Mouse (Mus musculus) heart, postnatal 4 days (tissue): ENCODE data around the gene Cenpp. TPM values are rescaled to one million over a fixed set of nuclear protein-coding genes. Genes with fewer than 3 reads are reported as not detected.

Source experiments
- DNase-seq: peaks from one replicate; pipeline ENCODE4 v3.0.0; 2021
- total RNA-seq, 2 experiments: library from RNA; stranded (reverse); gene quantifications; 2 replicates each; pipeline ENCODE4 v1.2.3; 2021

Gene Cenpp
- total RNA-seq, 2 experiments from 2014 or later = 16.1 to 17.0 TPM

DNA sequence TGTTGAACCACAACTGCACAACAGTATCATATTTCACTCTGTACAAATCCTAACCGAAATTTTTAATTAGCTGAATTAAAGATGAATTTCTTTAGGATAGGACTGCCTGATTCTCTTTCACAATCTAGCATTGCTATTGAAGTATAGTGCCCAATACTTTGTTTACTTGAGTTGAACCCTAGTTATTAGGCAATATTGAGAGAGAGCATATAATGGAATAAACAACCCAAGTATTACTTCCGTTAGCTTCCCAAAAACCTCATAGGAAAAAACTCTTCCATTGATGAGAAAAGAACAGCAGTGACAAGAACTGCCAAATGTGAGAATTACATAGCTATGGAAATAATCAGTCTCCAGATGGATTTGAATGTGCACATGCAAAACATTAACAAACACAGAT, 126.3 kb downstream of the Cenpp start:
- no peak for DNase-seq

DNA sequence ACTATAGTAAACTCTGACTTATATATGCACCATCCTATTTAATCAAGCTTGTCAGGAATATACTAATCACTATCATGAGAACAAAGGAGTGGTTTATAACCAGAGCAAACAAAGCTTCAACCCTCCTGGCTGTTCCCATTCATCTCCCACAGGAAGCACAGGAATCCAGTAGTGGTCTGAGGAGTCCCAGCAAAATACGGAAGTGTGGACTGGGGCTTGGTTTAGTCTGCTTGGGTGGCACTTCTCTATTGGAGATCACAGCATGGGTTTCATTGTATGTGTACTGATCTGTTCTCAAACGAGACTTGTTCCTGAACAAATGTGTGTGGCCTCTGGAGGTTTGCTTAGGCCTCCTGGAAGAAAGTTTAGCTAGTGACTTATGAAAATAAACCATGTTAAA, 133.8 kb downstream of the Cenpp start:
- DNase-seq = no peak

DNA sequence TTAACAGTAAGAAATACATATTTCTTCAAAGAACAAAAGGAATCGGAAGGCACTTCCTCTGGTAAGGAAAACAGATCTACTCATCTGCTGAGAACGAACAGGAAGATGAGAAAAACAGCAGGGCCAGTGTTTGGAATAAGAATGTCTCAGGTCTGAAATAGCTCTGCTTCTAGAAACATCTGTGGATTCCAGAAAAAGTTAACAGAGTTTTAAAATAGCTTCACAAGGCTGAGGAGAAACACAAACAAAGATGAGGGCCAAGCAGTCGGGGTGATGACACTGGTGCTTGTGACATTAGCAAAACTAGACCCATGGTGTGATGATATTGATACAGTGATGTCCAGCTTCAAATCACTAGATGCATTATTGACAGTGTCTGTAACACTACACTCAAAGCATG, 145.4 kb downstream of the Cenpp start:
- no peak for DNase-seq

DNA sequence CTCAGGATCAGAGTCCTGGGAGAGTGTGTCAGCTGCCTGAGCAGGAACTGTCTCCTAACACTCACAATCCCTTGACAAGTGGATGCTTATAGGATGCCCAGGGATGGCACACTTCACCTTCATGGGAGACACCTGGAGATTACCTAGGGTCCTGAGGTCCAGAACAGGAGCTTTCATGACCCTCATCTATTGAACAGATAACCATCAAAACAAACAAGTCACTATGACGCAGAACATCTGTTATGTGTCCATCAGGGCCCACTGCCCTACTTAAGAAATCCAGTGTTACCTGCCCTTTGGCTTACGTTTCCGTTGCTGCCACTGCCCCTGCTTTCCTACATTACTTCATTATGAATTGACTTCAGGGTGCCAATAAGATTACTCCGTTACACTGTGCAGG, 146.8 kb downstream of the Cenpp start:
- DNase-seq = no peak

DNA sequence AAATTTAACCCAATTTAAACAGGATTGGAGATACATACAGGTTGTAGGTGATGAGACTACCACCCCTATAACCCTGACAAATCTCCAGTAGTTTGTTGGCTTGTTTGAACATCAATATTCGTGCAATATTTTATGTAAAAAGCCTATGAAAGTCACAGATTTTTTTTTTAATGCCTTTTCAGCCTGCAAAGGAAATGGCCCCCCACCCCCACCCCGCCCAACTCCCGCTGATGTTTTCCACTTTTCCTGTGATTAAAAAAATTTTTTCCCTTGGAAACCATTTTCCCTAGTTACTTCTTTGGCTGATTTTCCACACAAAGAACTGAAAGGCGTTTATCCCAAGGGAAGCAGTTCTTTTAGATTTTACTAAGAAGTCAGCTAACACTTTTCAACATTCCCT, 148.1 kb downstream of the Cenpp start, which contains the start of gene Ecm2:
TSS of gene Ecm2 (plus strand) at position 301 of the 400 bp plus-strand sequence.
- DNase-seq = no peak

DNA sequence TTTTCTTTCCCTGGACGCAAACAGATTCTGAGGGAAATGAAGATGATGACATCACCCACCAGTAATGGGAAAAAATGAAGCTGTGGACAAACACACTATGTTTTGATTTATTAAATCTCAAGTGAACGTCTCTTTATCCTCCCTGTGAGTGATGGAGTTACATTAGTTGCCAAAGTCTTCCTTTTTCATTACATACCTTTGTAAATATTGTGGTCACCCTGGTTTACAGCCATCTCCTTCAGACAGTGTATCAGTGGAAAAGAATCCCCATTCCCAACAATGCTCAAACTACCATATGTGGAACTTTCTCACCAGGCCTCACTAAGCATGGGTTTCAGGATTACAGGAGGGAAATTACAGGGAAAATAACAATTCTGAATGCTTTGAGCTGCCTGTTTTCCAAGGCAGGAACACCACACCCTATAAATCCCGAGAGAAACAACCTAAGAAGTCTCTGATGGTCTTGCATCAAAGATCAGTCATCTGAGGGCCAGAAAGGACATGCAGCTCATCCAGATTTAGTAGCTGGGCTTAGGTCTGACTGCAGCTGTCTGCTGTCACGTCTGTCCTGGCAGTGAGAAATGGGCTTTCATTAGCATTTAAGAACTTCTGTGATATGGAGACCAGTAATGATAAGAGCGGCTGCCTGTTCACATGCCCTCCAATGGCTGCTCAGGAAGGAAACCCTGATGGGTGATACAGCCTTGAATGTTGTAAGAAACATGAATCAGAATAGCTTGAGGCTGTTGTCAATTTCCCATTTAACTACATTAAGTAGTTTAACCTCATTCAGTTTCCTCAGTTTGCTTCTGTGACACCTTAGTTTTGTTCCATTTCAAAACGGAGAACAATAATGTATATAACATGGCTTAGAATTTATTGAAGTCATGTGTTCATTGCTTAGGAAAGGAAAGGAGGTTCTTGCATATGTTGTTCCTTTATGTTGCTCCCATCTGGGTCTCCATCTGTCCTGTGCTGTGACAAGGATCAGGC, 159.9 kb downstream of the Cenpp start, which contains the start of gene Tes3-ps:
TSS of gene Tes3-ps (plus strand) at position 943 of the 993 bp plus-strand sequence.
- no peak for DNase-seq

DNA sequence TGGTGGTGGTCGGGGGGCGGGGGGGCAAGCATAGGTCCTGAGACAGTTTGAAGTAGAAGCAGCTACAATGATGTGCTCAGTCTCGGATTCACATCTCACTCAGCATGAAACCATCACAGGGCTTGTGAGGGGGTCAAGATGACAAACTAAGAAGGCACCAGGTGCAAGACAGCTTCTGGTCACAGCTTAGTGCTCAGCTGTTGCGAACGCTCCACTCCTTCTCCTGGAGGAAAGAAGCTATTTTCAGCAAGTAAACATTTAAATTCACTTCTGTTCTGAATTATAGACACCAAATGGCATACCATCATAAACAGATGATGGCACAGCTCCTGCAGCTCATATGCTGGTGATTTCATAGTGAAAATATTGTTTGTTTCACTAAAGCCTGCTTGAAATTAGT, 167.2 kb downstream of the Cenpp start:
- DNase-seq = no peak

DNA sequence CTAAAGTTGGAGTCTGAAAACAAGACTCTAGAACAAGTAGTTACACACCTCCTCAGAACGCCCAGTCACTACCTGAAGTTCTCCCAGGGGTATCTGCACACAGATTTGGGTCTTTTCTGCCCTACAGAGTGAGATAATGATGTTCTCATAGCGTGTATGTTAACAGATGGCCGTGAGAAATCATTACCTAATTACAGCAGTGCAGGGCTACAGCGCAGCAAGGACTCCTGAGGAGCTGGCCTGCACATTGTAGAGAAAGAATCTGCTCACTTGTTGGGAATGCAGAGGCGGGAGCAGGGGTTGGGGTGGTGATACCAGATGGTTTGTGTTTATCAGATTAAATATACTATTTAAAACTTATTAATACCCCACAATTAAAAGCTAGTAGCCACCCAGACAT, 172.0 kb downstream of the Cenpp start:
- DNase-seq = peak; percentile 42

DNA sequence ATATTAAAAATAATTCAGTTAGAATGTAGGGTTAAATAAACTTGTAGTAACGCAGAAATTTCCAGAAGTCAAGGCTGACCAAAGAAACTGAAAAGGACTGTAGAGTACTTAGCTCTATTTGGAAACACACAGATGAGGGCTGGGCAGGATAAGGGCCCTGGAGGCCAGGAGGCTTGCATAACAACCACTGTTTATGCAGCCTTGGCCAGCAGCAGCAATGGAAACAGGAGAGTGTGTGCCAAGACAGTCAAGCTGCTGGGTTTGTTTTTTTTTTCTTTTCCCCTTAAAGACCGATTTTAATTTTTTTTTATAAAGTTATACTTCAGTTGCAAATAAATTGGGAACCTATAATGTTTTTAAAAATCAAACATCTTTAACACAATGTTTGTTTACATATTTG, 172.5 kb downstream of the Cenpp start:
- peak; percentile 84 for DNase-seq

DNA sequence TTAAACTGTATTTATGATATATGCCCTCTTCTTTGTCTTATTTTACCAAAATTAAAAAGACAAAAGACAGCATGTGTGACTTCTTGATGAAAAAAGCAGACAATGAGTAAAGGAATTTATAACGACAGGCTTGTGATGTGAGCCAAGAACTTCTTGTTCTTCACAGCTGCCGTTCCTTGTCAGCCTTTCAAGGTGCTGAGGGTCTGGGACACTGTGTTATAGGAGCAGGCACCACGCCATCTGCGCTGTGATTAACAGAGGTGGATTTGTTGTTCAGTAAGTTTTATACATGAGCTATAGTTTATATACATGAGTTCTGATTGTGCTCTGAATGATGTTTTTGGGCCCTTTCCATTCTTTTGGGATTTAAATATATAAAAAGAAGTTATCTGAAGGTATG, 173.2 kb downstream of the Cenpp start:
- DNase-seq = peak; percentile 27

DNA sequence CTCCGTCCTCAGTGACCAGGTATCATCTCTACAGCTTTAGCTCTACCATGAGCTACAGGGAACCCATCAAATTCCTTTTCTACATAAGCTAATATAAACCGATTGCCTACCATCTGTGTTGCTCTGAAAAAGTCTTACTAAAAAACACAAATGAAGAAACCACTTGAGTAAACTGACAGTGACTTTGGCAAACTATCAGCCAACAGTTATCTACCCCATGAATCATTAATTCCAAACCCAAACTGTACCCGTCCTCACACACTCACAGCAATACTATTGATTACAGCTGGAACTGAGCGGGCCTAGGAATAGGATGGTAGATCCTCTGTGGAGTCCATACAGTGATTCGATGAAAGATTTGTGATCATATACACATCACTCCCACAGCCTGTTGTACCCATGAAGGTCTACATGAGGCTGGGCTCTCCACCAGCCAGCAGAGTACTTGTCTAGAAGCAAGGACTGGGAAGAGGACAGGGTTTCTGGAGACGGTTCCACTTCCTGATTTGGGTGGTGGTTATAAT, 173.7 kb downstream of the Cenpp start:
- DNase-seq = no peak

DNA sequence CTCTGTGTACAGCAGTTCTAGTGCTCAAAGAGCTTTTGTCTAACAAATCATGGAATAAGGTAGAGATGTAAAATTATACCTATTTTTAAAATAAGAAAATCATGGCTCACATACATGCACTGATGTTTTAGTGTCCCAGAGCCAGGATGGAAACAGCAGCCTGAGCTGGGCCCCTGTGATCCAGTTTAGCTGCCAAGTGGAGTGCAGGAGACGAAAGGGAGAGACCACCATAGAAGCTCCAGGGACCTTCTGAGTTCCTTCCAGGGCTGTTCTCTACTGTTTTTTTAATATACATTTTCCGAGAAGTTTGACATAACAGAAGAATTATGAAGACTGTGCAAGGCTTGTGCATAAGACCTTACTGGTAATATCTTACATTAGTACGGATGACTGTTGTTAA, 174.7 kb downstream of the Cenpp start:
- DNase-seq = no peak

DNA sequence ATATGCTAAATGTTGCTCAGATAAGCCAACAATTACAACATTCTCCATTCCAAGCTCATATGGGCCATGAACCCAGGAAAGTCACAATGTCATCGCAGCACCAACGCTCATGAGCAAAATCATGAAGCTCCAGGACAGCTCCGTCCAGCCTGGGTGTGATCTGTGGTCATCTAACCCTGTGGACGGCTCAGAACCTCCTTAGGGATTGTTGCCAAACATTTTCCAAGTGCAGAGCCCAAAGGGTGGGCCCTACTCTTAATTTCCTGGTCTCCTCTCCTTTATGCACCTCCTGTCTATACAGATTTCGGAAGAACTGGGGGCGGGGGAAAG, 179.9 kb downstream of the Cenpp start:
- no peak for DNase-seq

DNA sequence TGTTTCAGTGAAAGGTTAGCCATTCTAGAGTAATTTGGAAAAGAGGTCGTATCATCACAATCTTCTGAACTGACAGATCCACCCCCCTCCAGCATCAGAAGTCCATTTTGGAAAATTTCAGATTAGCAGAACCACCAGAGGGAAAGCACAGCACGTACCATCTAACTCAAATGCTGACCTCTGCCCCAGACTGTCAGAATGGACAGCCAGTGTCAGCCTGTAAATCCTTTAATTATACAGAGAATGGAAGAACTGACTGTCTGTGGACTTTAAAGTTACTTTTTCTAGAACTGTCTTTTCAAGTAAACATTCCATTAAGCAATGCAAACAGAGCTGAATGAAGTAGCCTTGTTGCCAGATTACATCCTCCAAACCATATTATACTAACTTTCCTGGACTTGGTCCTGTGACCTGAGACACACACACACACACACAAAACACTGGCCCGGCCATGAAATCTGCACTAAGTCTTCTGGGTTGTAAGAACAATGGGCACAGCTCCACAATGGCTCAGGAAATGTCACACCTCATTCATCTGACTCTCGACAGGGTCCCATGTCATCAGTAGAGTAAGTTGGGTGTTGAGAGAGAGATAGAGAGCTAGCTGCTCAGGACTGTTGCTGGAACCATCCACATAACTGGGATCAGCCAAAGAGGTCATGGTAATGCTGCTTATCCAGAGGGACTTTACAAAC, 180.5 kb downstream of the Cenpp start:
- no peak for DNase-seq

DNA sequence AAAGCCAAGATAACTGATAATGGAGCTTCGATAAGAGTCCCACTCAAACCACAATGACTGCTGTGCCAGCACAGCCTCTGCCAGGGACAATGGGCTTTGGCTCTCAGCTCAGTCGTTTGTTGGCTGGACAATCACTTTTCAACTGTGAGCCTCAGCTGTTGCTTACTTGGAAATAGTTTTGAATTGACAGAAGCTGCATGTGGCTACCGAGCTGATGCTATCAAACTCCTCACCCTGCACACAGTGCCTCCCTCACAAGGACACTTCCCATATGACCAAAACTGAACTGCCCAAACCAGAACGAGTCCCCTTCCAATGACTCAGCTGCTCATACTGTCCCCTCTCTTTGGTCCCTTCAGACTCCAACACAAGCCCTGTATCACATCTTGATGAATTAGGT, 181.8 kb downstream of the Cenpp start:
- peak; percentile 44 for DNase-seq

DNA sequence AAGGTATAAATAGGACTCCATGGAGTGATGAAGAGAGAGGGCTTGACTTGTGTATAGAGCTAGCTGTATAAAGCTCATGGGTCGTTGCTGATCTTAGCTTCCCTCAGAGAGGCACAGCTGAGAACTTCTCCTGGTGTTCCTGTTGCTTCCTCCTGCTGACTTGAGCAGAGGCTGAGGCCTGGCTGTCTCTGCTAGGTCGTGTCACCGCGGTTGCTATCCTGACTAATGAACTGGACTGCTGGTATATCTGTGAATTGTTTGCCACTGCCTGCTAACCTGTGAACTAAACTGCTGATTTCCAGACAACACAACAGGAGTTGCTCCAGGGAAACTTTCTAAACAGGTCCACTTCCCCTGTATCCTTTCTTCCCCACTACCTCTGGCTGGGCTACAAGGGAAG, 182.3 kb downstream of the Cenpp start:
- DNase-seq = no peak

DNA sequence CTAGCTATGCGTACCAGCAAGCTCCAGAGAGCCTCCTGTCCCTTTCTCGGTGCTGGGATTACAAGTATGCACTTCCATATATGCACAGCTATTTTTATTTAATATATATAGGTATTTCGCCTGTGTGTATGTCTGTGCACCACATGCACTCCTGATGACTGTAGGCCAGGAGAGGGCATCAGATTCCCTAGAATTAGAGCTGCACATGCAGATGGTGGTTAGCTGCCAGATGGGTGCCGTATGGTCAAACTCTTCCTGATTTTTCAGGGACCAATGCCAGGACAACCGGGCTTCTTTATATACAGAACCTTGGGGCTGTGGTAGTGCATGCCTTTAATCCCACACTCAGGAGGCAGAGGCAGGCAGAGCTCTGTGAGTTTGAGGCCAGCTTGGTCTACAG, 183.6 kb downstream of the Cenpp start:
- no peak for DNase-seq

DNA sequence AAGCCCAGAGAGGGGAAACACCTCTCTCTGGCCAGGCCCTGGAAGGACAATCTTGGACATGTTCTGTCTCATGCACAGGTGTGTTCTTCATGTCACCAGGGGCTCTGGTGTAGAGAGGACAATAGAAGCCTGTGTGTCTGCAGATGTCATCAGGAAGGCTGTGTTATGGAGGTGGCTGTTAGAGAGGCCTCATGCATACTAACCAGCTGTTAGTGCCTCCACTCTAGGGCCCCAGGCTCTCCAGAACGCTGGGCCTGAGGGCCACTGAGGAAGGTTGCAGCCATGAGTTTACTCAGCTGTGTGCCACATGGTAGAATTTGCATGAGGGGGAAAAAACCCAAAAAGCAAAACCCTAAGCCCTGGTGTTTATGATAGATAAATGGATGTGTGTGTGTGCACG, 185.0 kb downstream of the Cenpp start:
- DNase-seq = no peak

DNA sequence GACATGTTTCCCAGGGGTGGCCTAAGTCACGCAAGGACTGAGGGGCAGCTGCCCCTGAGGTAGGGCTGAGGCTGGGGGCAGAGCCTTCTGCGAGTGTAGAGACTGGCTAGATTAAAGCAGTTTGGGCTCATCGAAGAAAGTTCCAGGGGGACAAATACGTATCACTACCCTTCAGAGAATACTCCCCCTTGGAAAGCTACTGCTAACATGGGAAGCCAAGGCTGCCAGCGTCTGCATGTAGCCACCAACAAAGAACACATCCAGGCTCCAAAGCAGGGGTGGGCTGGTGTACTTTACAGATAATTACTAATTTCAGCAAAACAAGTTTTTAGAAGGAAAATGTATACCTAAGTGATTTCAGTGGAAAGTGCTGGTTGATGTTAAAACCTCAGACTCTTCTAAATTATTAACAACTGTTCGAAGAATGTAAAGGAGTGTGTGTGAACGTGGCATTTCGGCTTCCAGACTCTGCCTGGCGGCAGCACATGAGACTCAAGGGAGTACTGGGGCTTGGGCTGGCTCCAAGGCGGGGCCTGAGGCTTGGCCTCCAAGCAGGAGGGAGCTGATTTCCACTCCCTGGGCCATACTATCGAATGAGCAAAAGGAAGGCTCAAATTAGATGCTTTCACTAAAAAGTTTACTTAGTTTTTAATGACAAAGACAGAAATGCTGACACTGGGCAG, 186.1 kb downstream of the Cenpp start:
- DNase-seq = peak; percentile 82

DNA sequence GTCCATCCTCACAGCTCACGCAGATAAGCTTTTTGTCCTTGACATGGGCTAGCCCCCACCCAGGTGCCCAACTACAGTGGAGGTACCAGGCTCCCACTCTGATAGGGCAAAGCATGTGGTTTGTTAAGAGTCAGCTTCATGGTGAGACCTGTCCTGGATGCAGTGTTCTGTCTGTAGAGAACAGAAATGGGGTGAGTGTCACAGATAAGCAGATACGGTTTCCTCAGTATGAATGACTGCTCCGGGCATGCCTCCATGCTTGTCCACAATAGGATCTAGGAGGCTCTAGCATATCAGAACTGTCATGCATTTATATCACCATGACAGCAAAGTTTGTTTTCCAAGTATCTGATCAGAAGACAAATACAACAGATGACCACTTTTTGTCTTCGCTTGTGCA, 186.7 kb downstream of the Cenpp start:
- no peak for DNase-seq

DNA sequence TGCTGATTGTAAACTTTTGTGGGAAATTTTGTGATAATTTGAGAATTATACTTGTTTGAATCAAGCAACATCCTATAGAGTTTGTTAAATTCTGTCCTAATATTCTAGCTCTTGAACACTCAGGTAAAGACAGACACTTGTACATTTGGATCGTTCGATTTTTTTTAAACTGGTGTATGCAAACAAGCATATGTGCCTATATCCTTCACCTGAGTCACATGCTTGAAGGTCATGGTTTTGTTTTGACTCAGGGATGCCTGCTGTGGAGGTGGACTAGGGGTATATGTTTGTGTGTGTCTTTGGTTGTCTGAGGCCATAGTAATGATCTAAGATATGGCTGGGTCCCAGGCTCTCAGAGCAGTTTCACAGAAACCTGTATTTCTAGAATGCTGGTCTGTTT, 189.7 kb downstream of the Cenpp start:
- no peak for DNase-seq

DNA sequence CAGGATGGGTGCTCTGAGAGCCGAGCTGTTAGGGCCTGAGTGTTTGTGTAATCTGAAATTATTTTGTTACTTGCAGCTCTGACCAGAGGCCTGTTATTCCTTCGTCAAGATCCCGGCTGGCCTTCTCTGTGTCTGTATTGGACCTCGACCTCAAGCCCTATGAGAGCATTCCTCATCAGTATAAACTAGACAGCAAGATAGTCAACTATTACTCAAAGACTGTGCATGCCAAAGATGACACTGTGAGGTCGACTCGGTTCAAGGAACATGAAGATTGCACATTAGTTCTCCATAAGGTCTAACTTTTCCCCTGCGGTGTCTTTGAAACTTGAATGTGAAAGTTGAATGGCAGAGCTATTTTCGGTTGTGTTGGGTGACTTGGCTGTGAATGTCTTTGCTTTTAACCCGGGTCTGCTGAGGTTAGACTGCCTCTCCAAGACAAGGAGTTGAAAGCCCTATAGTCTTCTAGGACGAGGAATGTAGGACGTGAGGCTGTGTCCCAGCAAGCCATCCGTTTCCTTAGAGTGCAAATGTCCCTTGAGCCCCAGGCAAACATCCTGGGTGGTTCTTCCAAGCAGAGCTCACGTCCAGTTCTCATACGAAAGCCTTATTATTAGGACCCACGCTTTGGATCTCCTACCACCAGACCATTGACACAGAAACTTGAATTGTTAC, 191.0 kb downstream of the Cenpp start:
- no peak for DNase-seq
